In the genomic region with DNA sequence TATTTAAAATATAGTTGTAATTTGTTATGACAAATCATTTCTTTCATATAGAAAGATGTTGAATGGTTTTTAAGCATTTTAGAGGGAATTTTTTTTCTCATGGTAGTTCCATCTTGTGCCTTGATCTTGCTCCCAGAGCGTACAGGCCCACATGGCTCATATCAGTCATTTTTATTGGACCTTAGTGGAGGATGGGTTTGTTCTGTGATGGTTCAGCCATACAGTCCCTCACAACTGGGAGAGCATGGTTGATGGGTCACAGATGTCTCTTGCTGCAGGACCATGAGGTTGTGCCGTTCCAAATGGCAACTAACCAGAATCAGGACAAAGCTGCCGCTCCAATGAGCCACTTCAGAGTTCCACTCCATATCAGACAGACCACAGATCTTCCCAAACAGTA, we compare ENCODE assay signal across 21 mouse cellular contexts.
DNase-seq lines count a peak whose midpoint lies in the region; ATAC-seq lines count a peak whose summit lies in the region.
"Had no signal": no experiment of that assay in that cellular context is flagged by ENCODE, and none has a peak within 500 bp of the region (broad histone marks: within the 10 kb centered on the region; RNA-seq: fewer than 3 reads in every experiment).

No protein-coding gene starts in this region.

- no peaks in the 10 kb centered on the region for H3K4me1 ChIP-seq in kidney, embryonic 16.5 days (ENCODE audit: insufficient read depth, low read length)
- H3K4me1 ChIP-seq: embryonic facial prominence, embryonic 13.5 days; embryonic facial prominence, embryonic 15.5 days; forebrain, embryonic 12.5 days had no signal

- peak; percentile 70; the same call in 1 of the 2 replicates for ATAC-seq in kidney, embryonic 16.5 days (ENCODE audit: low FRiP score, low TSS enrichment)
- ATAC-seq: forebrain, embryonic 14.5 days; forebrain, embryonic 16.5 days had no signal

- no peak for DNase-seq in kidney, postnatal 36 days
- peak; percentile 37 for DNase-seq in kidney, postnatal 10 days
- no peak for DNase-seq in kidney, adult 9 months
- DNase-seq: adrenal gland, adult 2 months; adrenal gland, postnatal 10 days; adrenal gland, postnatal 25 days; cerebellum, adult 11 months; cerebellum, adult 18-20 months; cerebellum, adult 8-10 months; cerebellum, adult 9-11 months; cerebellum, postnatal 14 days; cerebellum, postnatal 36 days; embryo, embryonic 11 days had no signal

- no peak overlapping the region for H3K9ac ChIP-seq in kidney, embryonic 16.5 days (replicated peaks; ENCODE audit: low read length)
- H3K9ac ChIP-seq: embryonic facial prominence, embryonic 13.5 days; embryonic facial prominence, embryonic 15.5 days; forebrain, embryonic 12.5 days had no signal

- no peak overlapping the region for H3K4me2 ChIP-seq in kidney, embryonic 16.5 days (replicated peaks; ENCODE audit: low read depth, low read length)
- H3K4me2 ChIP-seq: embryonic facial prominence, embryonic 13.5 days; embryonic facial prominence, embryonic 15.5 days; forebrain, embryonic 12.5 days had no signal

- no peaks in the 10 kb centered on the region for H3K36me3 ChIP-seq in kidney, embryonic 16.5 days (ENCODE audit: insufficient read depth, low read length)
- H3K36me3 ChIP-seq: embryonic facial prominence, embryonic 13.5 days; embryonic facial prominence, embryonic 15.5 days; forebrain, embryonic 10.5 days; forebrain, embryonic 12.5 days had no signal

- H3K27ac ChIP-seq in kidney, embryonic 16.5 days (ENCODE audit: low read length) = peak overlapping the region; percentile 34; the same call in 1 of the 2 replicates
- H3K27ac ChIP-seq: embryonic facial prominence, embryonic 13.5 days; embryonic facial prominence, embryonic 15.5 days; forebrain, embryonic 10.5 days; forebrain, embryonic 12.5 days had no signal

- no peaks in the 10 kb centered on the region for H3K27me3 ChIP-seq in kidney, embryonic 16.5 days (ENCODE audit: insufficient read depth, low read length)
- H3K27me3 ChIP-seq: embryonic facial prominence, embryonic 13.5 days; embryonic facial prominence, embryonic 15.5 days; forebrain, embryonic 12.5 days had no signal

- WGBS in kidney, embryonic 16.5 days = 62% methylated on average over 3 of the region's 3 CpGs

- H3K9me3 ChIP-seq in kidney, embryonic 16.5 days (ENCODE audit: low read length) = no peaks in the 10 kb centered on the region
- H3K9me3 ChIP-seq: embryonic facial prominence, embryonic 13.5 days; embryonic facial prominence, embryonic 15.5 days; forebrain, embryonic 10.5 days; forebrain, embryonic 12.5 days had no signal

- H3K4me3 ChIP-seq in kidney, embryonic 16.5 days (ENCODE audit: low read length) = no peak overlapping the region
- H3K4me3 ChIP-seq: embryonic facial prominence, embryonic 13.5 days; embryonic facial prominence, embryonic 15.5 days; erythroblast, embryonic 14.5 days; forebrain, embryonic 10.5 days; forebrain, embryonic 12.5 days had no signal
